Mouse (Mus musculus) forebrain, postnatal 0 days (tissue): Measurements from ENCODE around the gene Map2k5. TPM values are rescaled to one million over a fixed set of nuclear protein-coding genes. Genes with fewer than 3 reads are reported as not detected.

Experiments
- ATAC-seq: fragments of 200-750 bp; cut with Nextera tagmentation; 2 replicates; pipeline ENCODE4 v1.8.0; 2017; ENCODE audit warnings: mild to moderate bottlenecking, moderate library complexity
- DNase-seq: peaks from one replicate; pipeline ENCODE4 v3.0.0-alpha.2; 2015
- H3K27ac ChIP-seq: fragments of 300-500 bp; sonication (generic); 2 replicates; pipeline ENCODE4 v1.5.1; 2014; ENCODE audit warnings: low read depth, mild to moderate bottlenecking, antibody characterized with exemption, low read length, moderate library complexity, mixed read lengths
- H3K27me3 ChIP-seq: fragments of 300-500 bp; sonication (generic); 2 replicates; pipeline ENCODE4 v1.6.1; 2014; ENCODE audit warnings: mild to moderate bottlenecking, low read length, mixed read lengths; ENCODE audit not compliant: insufficient read depth
- H3K36me3 ChIP-seq: fragments of 300-500 bp; sonication (generic); 2 replicates; pipeline ENCODE4 v1.6.1; 2014; ENCODE audit warnings: mild to moderate bottlenecking, moderate library complexity; ENCODE audit not compliant: insufficient read depth
- H3K4me1 ChIP-seq: fragments of 300-500 bp; sonication (generic); 2 replicates; pipeline ENCODE4 v1.6.1; 2014; ENCODE audit warnings: antibody characterized with exemption; ENCODE audit not compliant: insufficient read depth
- H3K4me2 ChIP-seq: fragments of 300-500 bp; sonication (generic); 2 replicates; pipeline ENCODE4 v1.6.1; 2014; ENCODE audit warnings: low read depth, mild to moderate bottlenecking, moderate library complexity
- H3K4me3 ChIP-seq: fragments of 300-500 bp; sonication (generic); 2 replicates; pipeline ENCODE4 v1.5.1; 2014; ENCODE audit warnings: low read depth, low read length, mixed read lengths
- H3K9ac ChIP-seq: fragments of 300-500 bp; sonication (generic); 2 replicates; pipeline ENCODE4 v1.6.1; 2014; ENCODE audit warnings: mild to moderate bottlenecking
- H3K9me3 ChIP-seq: fragments of 300-500 bp; sonication (generic); 2 replicates; pipeline ENCODE4 v1.6.1; 2016; ENCODE audit warnings: low read length
- CTCF ChIP-seq: sonication (generic); IDR thresholded peaks from 2 replicates; pipeline ENCODE4 v1.5.1; 2016; ENCODE audit warnings: antibody characterized with exemption, control low read depth, low read depth
- WGBS: fragments of 180-500 bp; shearing (Covaris S2); extraction: QIAGEN DNeasy Blood & Tissue Kit; methylation state at CpG from one replicate; pipeline ENCODE4 v1.1.7; 2014; 5-methylcytosine and 5-hydroxymethylcytosine counted together
- polyA plus RNA-seq: library from polyadenylated mRNA; unstranded; fragments of >200 nt; fragmentation: Nextera tagmentation; extraction: Ambion mirVana; gene quantifications from 2 replicates; pipeline ENCODE4 v1.2.1, GENCODE M21; 2015
- total RNA-seq: library from RNA; depleted of rRNA; stranded (reverse); fragments of >200 nt; gene quantifications from 2 replicates; pipeline ENCODE4 v1.2.3, GENCODE M21; 2014

Map2k5 gene
- total and polyA plus RNA-seq, 2 experiments from 2014 or later: 21.1 to 37.7 TPM

- no peak for ATAC-seq
- H3K9me3 ChIP-seq: no peaks in the 10 kb centered on the region
- WGBS: 1% methylated on average over 31 of the region's 31 CpGs
- no peak for TF ChIP-seq CTCF
- peak overlapping the region; percentile 36; the same call in 1 of the 2 replicates for H3K4me2 ChIP-seq
- H3K9ac ChIP-seq: no peak overlapping the region
- H3K4me1 ChIP-seq: peaks cover 6% of the 10 kb centered on the region
- no peak overlapping the region for H3K27ac ChIP-seq
- H3K27me3 ChIP-seq: peaks cover 87% of the 10 kb centered on the region
- no peak overlapping the region for H3K4me3 ChIP-seq
- peak; percentile 65 for DNase-seq
- no peaks in the 10 kb centered on the region for H3K36me3 ChIP-seq
These were observed 239.2 kb downstream of the Map2k5 start for GRCm38 (mm10) chr9:63138481-63138967.

GRCm38 (mm10) chr9:63137615-63137915 is 240.1 kb downstream of the Map2k5 start:
- Histone ChIP-seq H3K4me2 (no peak overlapping the region), H3K9me3 (no peaks in the 10 kb centered on the region), H3K9ac (no peak overlapping the region), H3K27ac (no peak overlapping the region), H3K4me3 (no peak overlapping the region), H3K27me3 (peaks cover 85% of the 10 kb centered on the region), H3K36me3 (no peaks in the 10 kb centered on the region), H3K4me1 (peaks cover 6% of the 10 kb centered on the region)
- ATAC-seq (no peak), DNase-seq (no peak)
- TF ChIP-seq CTCF: no peak
- 4% methylated on average over 6 of the region's 6 CpGs for WGBS

- Histone ChIP-seq H3K27me3 (peaks cover 79% of the 10 kb centered on the region), H3K4me2 (no peak overlapping the region), H3K27ac (no peak overlapping the region), H3K4me1 (peaks cover 6% of the 10 kb centered on the region), H3K9me3 (no peaks in the 10 kb centered on the region), H3K4me3 (no peak overlapping the region), H3K9ac (no peak overlapping the region), H3K36me3 (no peaks in the 10 kb centered on the region)
- no peak for ATAC-seq
- peak; percentile 32 for DNase-seq
- 6% methylated on average over 19 of the region's 19 CpGs for WGBS
- no peak for TF ChIP-seq CTCF
These were observed 240.7 kb downstream of the Map2k5 start for GRCm38 (mm10) chr9:63136756-63137614.

- DNase-seq (no peak), ATAC-seq (no peak)
- H3K36me3 ChIP-seq: no peaks in the 10 kb centered on the region
- no peak overlapping the region for H3K27ac ChIP-seq
- H3K4me3 ChIP-seq: no peak overlapping the region
- H3K27me3 ChIP-seq: peaks cover 72% of the 10 kb centered on the region
- no peak overlapping the region for H3K9ac ChIP-seq
- H3K9me3 ChIP-seq: no peaks in the 10 kb centered on the region
- H3K4me2 ChIP-seq: no peak overlapping the region
- no peak for TF ChIP-seq CTCF
- WGBS: 5% methylated on average over 8 of the region's 8 CpGs
- peaks cover 6% of the 10 kb centered on the region for H3K4me1 ChIP-seq
These were observed 241.5 kb downstream of the Map2k5 start for GRCm38 (mm10) chr9:63136241-63136640.

GRCm38 (mm10) chr9:63135801-63136200 is 241.9 kb downstream of the Map2k5 start:
- no peak for ATAC-seq
- H3K27me3 ChIP-seq: peaks cover 68% of the 10 kb centered on the region
- peak overlapping the region; percentile 49 for H3K4me2 ChIP-seq
- no peaks in the 10 kb centered on the region for H3K9me3 ChIP-seq
- under 1% methylated on average over 16 of the region's 16 CpGs for WGBS
- peak; percentile 88 for DNase-seq
- no peak overlapping the region for H3K9ac ChIP-seq
- peak overlapping the region; percentile 19 for H3K4me3 ChIP-seq
- TF ChIP-seq CTCF: peak; percentile 84
- H3K36me3 ChIP-seq: no peaks in the 10 kb centered on the region
- no peak overlapping the region for H3K27ac ChIP-seq
- H3K4me1 ChIP-seq: peaks cover 6% of the 10 kb centered on the region

GRCm38 (mm10) chr9:63135356-63135755 is 242.3 kb downstream of the Map2k5 start:
- Histone ChIP-seq H3K4me1 (peaks cover 6% of the 10 kb centered on the region), H3K9ac (no peak overlapping the region), H3K4me2 (peak overlapping the region; percentile 49), H3K9me3 (no peaks in the 10 kb centered on the region), H3K36me3 (no peaks in the 10 kb centered on the region), H3K27ac (no peak overlapping the region), H3K27me3 (peaks cover 63% of the 10 kb centered on the region), H3K4me3 (peak overlapping the region; percentile 19)
- ATAC-seq: no peak
- DNase-seq: no peak
- 4% methylated on average over 11 of the region's 11 CpGs for WGBS
- no peak for TF ChIP-seq CTCF

GRCm38 (mm10) chr9:63133659-63134058 is 244.0 kb downstream of the Map2k5 start:
- Histone ChIP-seq H3K27ac (no peak overlapping the region), H3K27me3 (peaks cover 46% of the 10 kb centered on the region), H3K4me1 (peaks cover 6% of the 10 kb centered on the region), H3K36me3 (no peaks in the 10 kb centered on the region), H3K9me3 (no peaks in the 10 kb centered on the region), H3K4me3 (peak overlapping the region; percentile 71), H3K4me2 (peak overlapping the region; percentile 81), H3K9ac (peak overlapping the region; percentile 59)
- 12% methylated on average over 6 of the region's 6 CpGs for WGBS
- DNase-seq: no peak
- no peak for TF ChIP-seq CTCF
- no peak for ATAC-seq
